Mouse (Mus musculus) heart, adult 8-10 months (tissue): ENCODE results near the gene Panx2. TPM values are rescaled to one million over a fixed set of nuclear protein-coding genes. Genes with fewer than 3 reads are reported as not detected.

Experiments used
- DNase-seq: peaks from one replicate; pipeline ENCODE4 v3.0.0; 2022; ENCODE audit warnings: low spot score
- total RNA-seq, 4 experiments: library from RNA; stranded (reverse); gene quantifications; 2 replicates each; pipeline ENCODE4 v1.2.4; 2022

Panx2 gene
- total RNA-seq = 1 to 10 TPM; 1.1 to 2.1 (median 1.7) TPM

GRCm38 (mm10) chr15:89059161-89059931 lies at the start of gene Panx2:
Gene Panx2 (plus strand): TSS chr15:89059734.
- DNase-seq = no peak

- DNase-seq = no peak
Observed at GRCm38 (mm10) chr15:89016722-89017121, 42.8 kb upstream of the Panx2 start.

DNA sequence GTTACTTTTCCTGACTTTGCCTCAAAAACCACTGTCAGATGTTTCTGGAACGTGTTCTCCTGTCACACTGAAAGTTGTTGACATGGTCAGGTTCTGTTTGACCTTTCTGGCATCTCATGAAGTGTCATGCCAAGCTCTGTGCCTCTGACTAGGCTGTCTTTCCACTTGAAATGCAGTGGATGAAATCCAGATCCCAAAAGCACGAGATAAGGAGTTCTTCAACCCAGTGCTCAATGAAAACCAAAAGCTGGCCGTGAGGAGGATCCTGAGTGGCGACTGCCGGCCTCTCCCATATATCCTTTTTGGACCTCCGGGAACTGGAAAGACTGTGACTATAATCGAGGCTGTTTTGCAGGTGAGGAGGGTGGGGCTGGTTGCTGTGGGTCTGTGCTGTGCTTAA lies 39.4 kb upstream of the Panx2 start:
- DNase-seq = peak; percentile 54

DNA sequence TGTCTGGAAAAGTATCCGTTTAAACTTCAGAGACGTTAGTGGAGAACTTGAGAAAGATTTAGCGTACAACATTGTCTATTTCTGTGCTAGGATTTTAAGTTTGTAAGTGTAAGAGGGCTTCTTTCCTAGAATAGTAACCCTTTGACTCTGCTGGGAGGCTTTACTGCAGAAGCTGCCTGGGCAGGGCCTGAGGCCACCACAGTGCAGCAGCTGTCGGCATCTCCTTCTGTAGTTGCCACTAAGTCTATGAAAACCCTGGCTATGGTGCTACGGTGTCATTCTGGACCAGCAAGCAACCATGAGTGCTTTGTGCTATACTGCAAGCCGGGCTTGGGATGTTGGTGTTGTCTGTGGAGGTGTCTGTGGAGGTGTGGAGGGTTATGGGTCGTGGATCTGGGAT lies 39.0 kb upstream of the Panx2 start:
- no peak for DNase-seq

DNA sequence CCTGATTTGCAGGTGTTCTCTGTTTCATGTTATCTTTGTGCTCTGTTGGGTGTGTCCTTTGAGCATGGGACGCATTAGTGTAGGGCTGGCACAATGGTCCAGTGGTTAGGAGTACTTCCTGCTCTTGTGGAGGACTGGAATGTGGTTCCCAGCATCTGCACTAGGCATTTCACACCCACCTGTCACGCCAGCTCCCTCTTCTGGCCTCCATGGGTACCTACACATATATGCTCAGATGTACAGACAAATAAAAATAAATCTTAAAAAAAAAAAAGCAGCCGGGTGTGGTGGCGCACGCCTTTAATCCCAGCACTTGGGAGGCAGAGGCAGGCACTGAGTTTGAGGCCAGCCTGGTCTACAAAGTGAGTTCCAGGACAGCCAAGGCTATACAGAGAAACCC lies 15.2 kb upstream of the Panx2 start:
- no peak for DNase-seq

DNA sequence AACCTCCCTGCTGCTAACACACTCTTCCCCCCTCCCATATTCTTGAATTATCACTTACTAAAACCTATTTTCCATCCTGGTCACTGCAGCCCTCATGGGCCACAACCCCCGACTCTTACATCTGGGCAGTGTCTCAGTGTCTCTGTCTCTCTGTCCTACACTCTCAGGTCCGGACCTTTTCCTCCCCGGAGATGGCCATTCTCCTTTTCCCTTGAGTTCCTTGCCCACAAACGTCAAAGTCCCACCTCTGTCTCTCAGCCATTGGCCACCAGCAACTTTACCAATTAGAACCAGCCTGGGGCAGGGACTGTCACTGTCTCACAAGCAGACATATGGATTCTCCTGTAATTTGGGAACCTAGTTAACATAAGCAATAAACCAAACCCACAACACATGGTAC lies 13.2 kb upstream of the Panx2 start:
- DNase-seq = no peak

DNA sequence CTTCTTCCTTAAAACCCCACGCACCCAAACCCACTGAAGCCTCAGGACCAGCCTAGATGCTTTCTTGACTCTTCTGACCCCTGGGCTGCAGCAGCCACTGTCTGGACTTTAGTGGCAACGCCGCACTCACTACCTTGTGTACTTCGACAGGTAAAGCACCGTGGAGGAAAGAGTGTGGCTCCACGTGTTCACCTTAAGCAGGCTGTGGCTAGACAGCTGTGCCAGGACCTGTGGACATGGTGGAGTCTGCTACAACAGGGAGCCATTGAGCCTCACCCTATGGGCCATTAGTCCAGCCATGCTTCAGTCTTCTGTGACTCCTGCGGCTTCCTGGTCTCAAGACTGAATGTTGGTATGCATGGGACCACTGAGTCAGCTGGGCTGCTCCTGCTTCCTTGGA lies 4.9 kb upstream of the Panx2 start:
- no peak for DNase-seq

- no peak for DNase-seq
Observed at GRCm38 (mm10) chr15:89058736-89059135, 798 bp upstream of the Panx2 start.

GRCm38 (mm10) chr15:89060032-89060681 lies 623 bp downstream of the Panx2 start:
- no peak for DNase-seq

GRCm38 (mm10) chr15:89060811-89061460 lies 1.4 kb downstream of the Panx2 start:
- no peak for DNase-seq

DNA sequence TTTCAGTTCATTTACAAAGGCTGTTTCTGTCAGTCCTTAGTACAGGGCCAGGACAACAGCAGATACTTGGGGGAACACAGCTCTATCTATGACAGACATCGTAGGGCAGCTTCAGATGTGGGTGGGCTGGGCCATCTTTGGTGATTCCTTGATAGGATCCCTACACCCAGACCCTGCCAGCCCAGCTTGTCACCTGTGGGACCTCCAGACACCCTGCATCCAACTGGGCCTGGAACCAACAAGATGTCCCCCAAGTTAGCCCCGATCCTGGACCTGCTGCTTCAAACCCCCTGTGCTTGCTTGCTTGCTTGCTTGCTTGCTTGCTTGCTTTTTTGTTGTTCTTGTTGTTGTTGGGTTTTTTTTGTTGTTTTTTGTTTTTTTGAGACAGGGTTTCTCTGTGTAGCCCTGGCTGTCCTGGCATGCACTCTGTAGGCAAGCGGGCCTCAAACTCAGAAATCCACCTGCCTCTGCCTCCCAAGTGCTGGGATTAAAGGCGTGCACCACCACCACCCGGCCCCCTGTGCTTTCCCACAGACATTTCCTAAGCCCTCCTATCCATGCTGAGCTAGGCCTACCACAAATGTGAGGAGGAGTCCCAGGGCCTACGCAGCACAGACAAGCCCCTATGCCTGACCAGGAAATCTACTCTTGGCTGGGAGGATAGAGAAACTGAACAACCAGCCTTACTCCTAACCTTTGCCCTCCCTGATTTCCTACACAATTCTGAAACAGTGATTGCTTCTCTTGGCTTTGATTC lies 2.4 kb downstream of the Panx2 start:
- DNase-seq = no peak

DNA sequence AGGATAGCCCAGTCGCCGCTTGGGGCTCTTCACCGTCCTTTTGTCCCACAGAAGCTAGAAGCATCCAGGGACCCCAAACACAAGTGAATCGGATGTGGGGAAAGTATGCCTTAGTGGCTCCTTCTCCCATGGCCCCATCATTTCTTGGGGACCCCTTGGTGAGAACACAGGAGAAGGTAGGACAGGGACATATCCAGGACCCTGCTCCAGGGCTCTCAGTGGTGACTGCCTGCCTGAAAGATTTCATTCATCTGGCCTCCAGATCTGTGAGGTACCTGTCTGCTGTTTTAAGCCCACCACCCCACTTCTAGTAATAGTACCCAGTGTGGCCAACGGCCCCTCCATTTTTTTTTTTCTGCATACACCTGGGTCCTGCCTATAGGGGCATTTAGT lies 3.0 kb downstream of the Panx2 start:
- no peak for DNase-seq

- no peak for DNase-seq
Observed at GRCm38 (mm10) chr15:89063001-89063400, 3.5 kb downstream of the Panx2 start.

- no peak for DNase-seq
Observed at GRCm38 (mm10) chr15:89063536-89063935, 4.0 kb downstream of the Panx2 start.

- no peak for DNase-seq
Observed at GRCm38 (mm10) chr15:89064891-89065290, 5.4 kb downstream of the Panx2 start.

GRCm38 (mm10) chr15:89067609-89068008 lies 8.1 kb downstream of the Panx2 start:
- no peak for DNase-seq

- no peak for DNase-seq
Observed at GRCm38 (mm10) chr15:89068226-89068625, 8.7 kb downstream of the Panx2 start.

GRCm38 (mm10) chr15:89069336-89069840 lies 9.9 kb downstream of the Panx2 start:
- no peak for DNase-seq

DNA sequence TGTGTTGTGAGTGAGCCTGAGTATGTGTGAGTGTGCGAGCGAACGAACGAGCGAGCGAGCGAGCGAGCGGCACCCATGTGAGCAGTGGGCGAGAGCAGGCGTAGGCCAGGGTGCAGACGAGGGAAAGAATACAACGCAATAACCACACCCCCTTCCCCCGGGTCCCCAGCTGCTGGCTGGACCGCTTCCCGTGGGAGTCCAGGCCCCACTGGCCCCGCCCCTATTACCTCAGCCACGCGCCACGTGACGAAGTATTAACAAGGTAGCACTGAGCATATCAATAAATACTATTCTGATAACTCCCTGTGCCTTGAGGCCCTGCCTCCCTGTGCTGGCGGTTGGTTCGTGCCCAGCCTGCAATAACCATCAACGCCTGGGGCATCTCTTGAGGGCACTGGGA lies 11.1 kb downstream of the Panx2 start:
- no peak for DNase-seq

GRCm38 (mm10) chr15:89073993-89074603 lies 14.6 kb downstream of the Panx2 start:
- DNase-seq = peak; percentile 52
